Mouse (Mus musculus): ENCODE measurements around the gene Ambra1.

- TF ChIP-seq POLR2A (IDR thresholded peaks at IDR 0.05; ENCODE audit: insufficient read depth, low read depth, low read length) = no peak
- no peak for TF ChIP-seq CTCF (IDR thresholded peaks at IDR 0.05; ENCODE audit: insufficient read depth, low read depth, low read length)
Measured at GRCm38 (mm10) chr2:91912616-91913015, 182.7 kb downstream of the Ambra1 start.
